Comparison of ENCODE assay signal across 7 mouse cellular contexts in the genomic region with DNA sequence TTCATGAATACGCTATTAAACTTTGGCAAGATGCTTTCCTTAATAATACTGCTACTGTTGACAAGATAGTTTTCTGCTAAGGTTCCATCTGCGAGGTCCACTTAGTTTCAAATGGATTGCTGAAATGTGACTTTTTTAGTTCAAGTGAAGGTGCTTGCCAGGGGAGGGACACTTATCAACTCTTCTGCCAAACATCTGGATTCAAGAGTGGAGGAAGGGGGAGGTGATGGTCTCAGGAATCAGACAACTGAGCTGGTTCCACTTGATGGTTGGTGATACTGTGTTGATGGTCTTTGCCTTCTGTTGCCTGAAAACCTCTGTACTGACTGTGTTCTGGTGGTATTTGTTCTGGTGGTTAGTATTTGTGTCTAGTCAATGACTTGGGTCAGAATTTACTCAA. TPM values are rescaled to one million over a fixed set of nuclear protein-coding genes. Genes with fewer than 3 reads are reported as not detected.
DNase-seq lines count a peak whose midpoint lies in the region; ATAC-seq and TF ChIP-seq lines count a peak whose summit lies in the region.

No protein-coding gene starts in this region.

- no peak overlapping the region for H3ac ChIP-seq in myocyte (ENCODE audit: control insufficient read depth, insufficient read length)

- H3K27ac ChIP-seq in lung, embryonic 15.5 days = no peak overlapping the region
- H3K27ac ChIP-seq in embryonic facial prominence, embryonic 12.5 days = no peak overlapping the region
- H3K27ac ChIP-seq in intestine, embryonic 16.5 days (ENCODE audit: low read length) = no peak overlapping the region

- H3K27me3 ChIP-seq in lung, embryonic 15.5 days = no peaks in the 10 kb centered on the region
- no peaks in the 10 kb centered on the region for H3K27me3 ChIP-seq in embryonic facial prominence, embryonic 12.5 days
- H3K27me3 ChIP-seq in intestine, embryonic 16.5 days (replicated peaks; ENCODE audit: control insufficient read depth, insufficient read depth, low read length) = no peaks in the 10 kb centered on the region
- no peaks in the 10 kb centered on the region for H3K27me3 ChIP-seq in myocyte (ENCODE audit: control insufficient read depth, insufficient read depth, insufficient read length)

- no peak for TF ChIP-seq POLR2A in myocyte (IDR thresholded peaks at IDR 0.05; ENCODE audit: insufficient read length, low read depth)

- no peak for ATAC-seq in lung, embryonic 15.5 days (ENCODE audit: borderline replicate concordance, extremely low read depth, low FRiP score, low TSS enrichment)
- ATAC-seq in embryonic facial prominence, embryonic 12.5 days (ENCODE audit: insufficient number of reproducible peaks, insufficient read depth, low FRiP score, low TSS enrichment) = no peak
- no peak for ATAC-seq in intestine, embryonic 16.5 days
- ATAC-seq in activated CD4-positive, CD25-positive, alpha-beta regulatory T cell, adult 4 months = no peak

- no peaks in the 10 kb centered on the region for H3K79me2 ChIP-seq in myocyte (ENCODE audit: control insufficient read depth, insufficient read depth)

- H3K4me1 ChIP-seq in lung, embryonic 15.5 days = peaks cover 14% of the 10 kb centered on the region
- peaks cover 8% of the 10 kb centered on the region; the same call in 1 of the 2 replicates for H3K4me1 ChIP-seq in embryonic facial prominence, embryonic 12.5 days
- H3K4me1 ChIP-seq in intestine, embryonic 16.5 days (ENCODE audit: control insufficient read depth, insufficient read depth, low read length) = peaks cover 10% of the 10 kb centered on the region

- no peak for DNase-seq in lung, postnatal 4 days
- DNase-seq in layer of hippocampus, adult 8-10 months (ENCODE audit: low spot score in 2 of 2) = no peak

- H3K4me3 ChIP-seq in lung, embryonic 15.5 days = peak overlapping the region; percentile 73; the same call in 1 of the 2 replicates
- H3K4me3 ChIP-seq in embryonic facial prominence, embryonic 12.5 days = no peak overlapping the region
- H3K4me3 ChIP-seq in intestine, embryonic 16.5 days (ENCODE audit: low read length) = peak overlapping the region; percentile 89; the same call in 1 of the 2 replicates
- peak overlapping the region; percentile 29 for H3K4me3 ChIP-seq in myocyte

- 73% methylated on average over 2 of the region's 2 CpGs for WGBS in lung, embryonic 15.5 days
- 73% methylated on average over 2 of the region's 2 CpGs for WGBS in embryonic facial prominence, embryonic 12.5 days
- WGBS in intestine, embryonic 16.5 days = 73% methylated on average over 2 of the region's 2 CpGs

- no peaks in the 10 kb centered on the region for H3K9me3 ChIP-seq in lung, embryonic 15.5 days
- no peaks in the 10 kb centered on the region for H3K9me3 ChIP-seq in embryonic facial prominence, embryonic 12.5 days
- H3K9me3 ChIP-seq in intestine, embryonic 16.5 days (ENCODE audit: control insufficient read depth, low read length) = no peaks in the 10 kb centered on the region

- H3K36me3 ChIP-seq in lung, embryonic 15.5 days = no peaks in the 10 kb centered on the region
- no peaks in the 10 kb centered on the region for H3K36me3 ChIP-seq in embryonic facial prominence, embryonic 12.5 days
- H3K36me3 ChIP-seq in intestine, embryonic 16.5 days (ENCODE audit: control insufficient read depth, insufficient read depth, low read length) = no peaks in the 10 kb centered on the region
- no peaks in the 10 kb centered on the region for H3K36me3 ChIP-seq in myocyte (ENCODE audit: control insufficient read depth, insufficient read depth)

- peak overlapping the region; percentile 93 for H3K4me2 ChIP-seq in lung, embryonic 15.5 days
- peak overlapping the region; percentile 75 for H3K4me2 ChIP-seq in embryonic facial prominence, embryonic 12.5 days (replicated peaks)
- H3K4me2 ChIP-seq in intestine, embryonic 16.5 days (ENCODE audit: low read depth, low read length) = peak overlapping the region; percentile 93
- peak overlapping the region; percentile 93 for H3K4me2 ChIP-seq in myocyte (ENCODE audit: low read depth)

- H3K9ac ChIP-seq in lung, embryonic 15.5 days = no peak overlapping the region
- no peak overlapping the region for H3K9ac ChIP-seq in embryonic facial prominence, embryonic 12.5 days
- peak overlapping the region; percentile 93; the same call in 1 of the 2 replicates for H3K9ac ChIP-seq in intestine, embryonic 16.5 days (ENCODE audit: low read depth, low read length)

TF ChIP-seq in myocyte, 11 proteins besides CTCF, POLR2A, EP300 and RAD21:
- no peak for TF ChIP-seq MYOG (IDR thresholded peaks at IDR 0.05; ENCODE audit: control insufficient read depth in 1 of 3, insufficient read depth in 1 of 3, insufficient read length in 2 of 3, low read depth in 2 of 3)
- no peak for TF ChIP-seq POLR2AphosphoS2 (IDR thresholded peaks at IDR 0.05; ENCODE audit: insufficient read length, low read depth)
- TF ChIP-seq USF1 (IDR thresholded peaks at IDR 0.05; ENCODE audit: low read depth) = no peak
- no peak for TF ChIP-seq TCF12 (IDR thresholded peaks at IDR 0.05; ENCODE audit: insufficient read depth, poor library complexity, severe bottlenecking)
- no peak for TF ChIP-seq SRF (IDR thresholded peaks at IDR 0.05; ENCODE audit: control insufficient read depth, insufficient read length, low read depth)
- TF ChIP-seq TCF3 (IDR thresholded peaks at IDR 0.05; ENCODE audit: insufficient read length, low read depth) = no peak
- TF ChIP-seq E2F4 (IDR thresholded peaks at IDR 0.05; ENCODE audit: insufficient read depth) = no peak
- no peak for TF ChIP-seq MYOD1 (IDR thresholded peaks at IDR 0.05; ENCODE audit: control insufficient read depth in 1 of 3, insufficient read length in 2 of 3, low read depth in 2 of 3)
- TF ChIP-seq MAX (IDR thresholded peaks at IDR 0.05; ENCODE audit: low read depth) = no peak
- TF ChIP-seq CEBPB (IDR thresholded peaks at IDR 0.05; ENCODE audit: insufficient read depth, poor library complexity, severe bottlenecking) = no peak
- no peak for TF ChIP-seq REST (IDR thresholded peaks at IDR 0.05; ENCODE audit: insufficient read depth, insufficient read length)

RNA-seq across cellular contexts. Expression of a gene that starts 1.4 kb away (rescaled TPM):
- 48.6 and 50.1 TPM in 2 replicates for polyA plus RNA-seq in lung, embryonic 15.5 days (2015; fragmentation: Nextera tagmentation; extraction: Ambion mirVana)
- 43.5 and 49.6 TPM in 2 replicates for polyA plus RNA-seq in embryonic facial prominence, embryonic 12.5 days (2016; fragmentation: Nextera tagmentation; extraction: Ambion mirVana)
- 62.7 and 65.5 TPM in 2 replicates for polyA plus RNA-seq in intestine, embryonic 16.5 days (2015; fragmentation: Nextera tagmentation; extraction: Ambion mirVana)
- polyA plus RNA-seq in myocyte (2012; fragmentation: generic; extraction: Trizol) = 17.0 TPM
- 10 to 100 TPM; 41.2 to 50.9 (median 47.0) TPM for total RNA-seq in layer of hippocampus, adult 8-10 months (2022)
- polyA plus RNA-seq in activated CD4-positive, CD25-positive, alpha-beta regulatory T cell, adult 4 months (2017; shearing (Covaris generic)) = 10 to 100 TPM; 27.8 to 41.8 TPM
